Mouse (Mus musculus): ENCODE measurements around the gene Fgd2. TPM values are rescaled to one million over a fixed set of nuclear protein-coding genes. Genes with fewer than 3 reads are reported as not detected.

Fgd2 gene
- polyA plus RNA-seq, 1 experiment from 2014 or later = 10.5 TPM

DNA sequence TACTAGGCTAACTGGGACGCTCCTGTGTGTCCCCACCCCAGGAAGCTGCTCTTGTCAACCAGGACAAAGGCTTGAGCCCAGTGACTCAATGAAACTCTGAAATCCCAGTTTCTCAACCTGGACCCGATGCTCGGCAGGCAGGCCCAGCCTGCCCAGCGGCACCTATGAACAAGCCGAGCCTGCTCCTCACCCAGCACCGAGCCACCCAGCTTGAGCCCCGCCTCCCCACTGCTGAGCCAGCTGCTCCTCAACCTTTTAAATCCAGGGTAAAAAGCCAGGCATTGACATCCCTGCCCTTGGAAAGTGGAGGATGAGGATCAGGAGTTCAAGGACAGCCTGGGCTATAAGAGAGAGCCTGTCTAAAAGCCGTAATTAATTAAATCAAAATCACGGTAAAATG lies 64.6 kb downstream of the Fgd2 start:
- Histone ChIP-seq H3K9me3 (ENCODE audit: control insufficient read depth, low read length) (no peaks in the 10 kb centered on the region; the same call in 1 of the 2 replicates), H3K4me2 (ENCODE audit: low read depth, low read length) (no peak overlapping the region), H3K4me1 (ENCODE audit: control insufficient read depth, insufficient read depth, low read length) (no peaks in the 10 kb centered on the region), H3K4me3 (ENCODE audit: low read depth, low read length) (no peak overlapping the region), H3K36me3 (ENCODE audit: control insufficient read depth, insufficient read depth, low read length) (no peaks in the 10 kb centered on the region), H3K9ac (ENCODE audit: low read depth, low read length) (no peak overlapping the region), H3K27me3 (replicated peaks; ENCODE audit: control insufficient read depth, insufficient read depth, low read length) (no peaks in the 10 kb centered on the region), H3K27ac (replicated peaks; ENCODE audit: low read depth, low read length) (no peak overlapping the region)
- DNase-seq (ENCODE audit: low spot score) (no peak), ATAC-seq (ENCODE audit: low read depth) (no peak)
- WGBS = 65% methylated on average over 9 of the region's 9 CpGs

- Histone ChIP-seq H3K27me3 (replicated peaks; ENCODE audit: control insufficient read depth, insufficient read depth, low read length) (no peaks in the 10 kb centered on the region), H3K4me2 (ENCODE audit: low read depth, low read length) (no peak overlapping the region), H3K9me3 (ENCODE audit: control insufficient read depth, low read length) (no peaks in the 10 kb centered on the region), H3K9ac (ENCODE audit: low read depth, low read length) (no peak overlapping the region), H3K4me1 (ENCODE audit: control insufficient read depth, insufficient read depth, low read length) (peaks cover 9% of the 10 kb centered on the region), H3K27ac (replicated peaks; ENCODE audit: low read depth, low read length) (no peak overlapping the region), H3K4me3 (ENCODE audit: low read depth, low read length) (no peak overlapping the region), H3K36me3 (ENCODE audit: control insufficient read depth, insufficient read depth, low read length) (no peaks in the 10 kb centered on the region)
- DNase-seq (ENCODE audit: low spot score) (no peak), ATAC-seq (ENCODE audit: low read depth) (no peak)
- 32% methylated on average over 8 of the region's 8 CpGs for WGBS
Measured at GRCm38 (mm10) chr17:29428213-29428612, 67.5 kb downstream of the Fgd2 start.

- H3K27ac ChIP-seq (replicated peaks; ENCODE audit: low read depth, low read length) = no peak overlapping the region
- H3K9me3 ChIP-seq (ENCODE audit: control insufficient read depth, low read length) = no peaks in the 10 kb centered on the region
- no peak for DNase-seq (ENCODE audit: low spot score)
- no peak overlapping the region for H3K4me2 ChIP-seq (ENCODE audit: low read depth, low read length)
- no peak overlapping the region for H3K4me3 ChIP-seq (ENCODE audit: low read depth, low read length)
- WGBS = 25% methylated on average over 2 of the region's 2 CpGs
- H3K27me3 ChIP-seq (replicated peaks; ENCODE audit: control insufficient read depth, insufficient read depth, low read length) = no peaks in the 10 kb centered on the region
- no peak for ATAC-seq (ENCODE audit: low read depth)
- H3K4me1 ChIP-seq (ENCODE audit: control insufficient read depth, insufficient read depth, low read length) = peaks cover 9% of the 10 kb centered on the region
- H3K36me3 ChIP-seq (ENCODE audit: control insufficient read depth, insufficient read depth, low read length) = no peaks in the 10 kb centered on the region
- H3K9ac ChIP-seq (ENCODE audit: low read depth, low read length) = no peak overlapping the region
Measured at GRCm38 (mm10) chr17:29428826-29429225, 68.1 kb downstream of the Fgd2 start.

Other genes with a start within 250 kb of the Fgd2 start
- 1.7 and 2.2 TPM in 2 replicates for gene Rab44, start 246.8 kb upstream of the Fgd2 start, polyA plus RNA-seq (2014; fragmentation: Nextera tagmentation; extraction: Ambion mirVana)
- 12.4 and 17.1 TPM in 2 replicates for gene Cpne5, start 122.7 kb upstream of the Fgd2 start, polyA plus RNA-seq (2014; fragmentation: Nextera tagmentation; extraction: Ambion mirVana)
- 108 and 117 TPM in 2 replicates for gene Ppil1, start 96.7 kb upstream of the Fgd2 start, polyA plus RNA-seq (2014; fragmentation: Nextera tagmentation; extraction: Ambion mirVana)
- gene BC004004, start 92.1 kb upstream of the Fgd2 start, polyA plus RNA-seq (2014; fragmentation: Nextera tagmentation; extraction: Ambion mirVana) = 82.1 and 85.6 TPM in 2 replicates
- gene Pi16, start 43.2 kb upstream of the Fgd2 start, polyA plus RNA-seq (2014; fragmentation: Nextera tagmentation; extraction: Ambion mirVana) = 1.8 and 3.0 TPM in 2 replicates
- gene Mtch1, start 13.0 kb upstream of the Fgd2 start, polyA plus RNA-seq (2014; fragmentation: Nextera tagmentation; extraction: Ambion mirVana) = 396 and 441 TPM in 2 replicates
- gene Pim1, start 129.8 kb downstream of the Fgd2 start, polyA plus RNA-seq (2014; fragmentation: Nextera tagmentation; extraction: Ambion mirVana) = 10.7 and 13.6 TPM in 2 replicates
- not detected in 2 replicates for gene Gm17657, start 188.7 kb downstream of the Fgd2 start, polyA plus RNA-seq (2014; fragmentation: Nextera tagmentation; extraction: Ambion mirVana)
- 12.3 and 12.6 TPM in 2 replicates for gene Tbc1d22b, start 188.9 kb downstream of the Fgd2 start, polyA plus RNA-seq (2014; fragmentation: Nextera tagmentation; extraction: Ambion mirVana)
- 0.18 and 0.30 TPM in 2 replicates for gene Tmem217, start 191.5 kb downstream of the Fgd2 start, polyA plus RNA-seq (2014; fragmentation: Nextera tagmentation; extraction: Ambion mirVana)

Data from embryonic facial prominence, embryonic 14.5 days (tissue).